Mouse (Mus musculus) lung, embryonic 14.5 days (tissue): ENCODE results near the gene Wiz. TPM values are rescaled to one million over a fixed set of nuclear protein-coding genes. Genes with fewer than 3 reads are reported as not detected.

Source experiments
- ATAC-seq: fragments of 200-750 bp; cut with Nextera tagmentation; 2 replicates; pipeline ENCODE4 v1.8.0; 2017; ENCODE audit warnings: mild to moderate bottlenecking, moderate TSS enrichment, moderate library complexity; ENCODE audit not compliant: insufficient read depth
- DNase-seq: peaks from one replicate; pipeline ENCODE4 v3.0.0-alpha.2; 2015
- H3K27ac ChIP-seq: fragments of 300-500 bp; sonication (generic); 2 replicates; pipeline ENCODE4 v1.5.1; 2014; ENCODE audit warnings: low read depth, mild to moderate bottlenecking, moderate library complexity
- H3K27me3 ChIP-seq: fragments of 300-500 bp; sonication (generic); 2 replicates; pipeline ENCODE4 v1.6.1; 2014; ENCODE audit warnings: low read length, control low read depth; ENCODE audit not compliant: insufficient read depth
- H3K36me3 ChIP-seq: fragments of 300-500 bp; sonication (generic); 2 replicates; pipeline ENCODE4 v1.6.1; 2014; ENCODE audit warnings: control low read depth; ENCODE audit not compliant: insufficient read depth
- H3K4me1 ChIP-seq: fragments of 300-500 bp; sonication (generic); 2 replicates; pipeline ENCODE4 v1.6.1; 2014; ENCODE audit warnings: antibody characterized with exemption, control low read depth; ENCODE audit not compliant: insufficient read depth
- H3K4me2 ChIP-seq: fragments of 300-500 bp; sonication (generic); 2 replicates; pipeline ENCODE4 v1.6.1; 2014; ENCODE audit warnings: mild to moderate bottlenecking
- H3K4me3 ChIP-seq: fragments of 300-500 bp; sonication (generic); 2 replicates; pipeline ENCODE4 v1.5.1; 2014; ENCODE audit warnings: low read depth, low read length
- H3K9ac ChIP-seq: fragments of 300-500 bp; sonication (generic); 2 replicates; pipeline ENCODE4 v1.6.1; 2014
- H3K9me3 ChIP-seq: fragments of 300-500 bp; sonication (generic); 2 replicates; pipeline ENCODE4 v1.6.1; 2016; ENCODE audit warnings: low read depth, low read length, control low read depth
- CTCF ChIP-seq: IDR thresholded peaks from 2 replicates; pipeline ENCODE4 v1.5.1; 2016; ENCODE audit warnings: antibody characterized with exemption, low read depth
- WGBS: fragments of 180-500 bp; shearing (Covaris S2); extraction: QIAGEN DNeasy Blood & Tissue Kit; methylation state at CpG from one replicate; pipeline ENCODE4 v1.1.7; 2014; 5-methylcytosine and 5-hydroxymethylcytosine counted together
- polyA plus RNA-seq: library from polyadenylated mRNA; unstranded; fragments of >200 nt; fragmentation: Nextera tagmentation; extraction: Ambion mirVana; gene quantifications from 2 replicates; pipeline ENCODE4 v1.2.1, GENCODE M21; 2014

The Wiz gene
- polyA plus RNA-seq, 1 experiment from 2014 or later = 48.1 TPM

- Histone ChIP-seq H3K27ac (peak overlapping the region; percentile 51), H3K9me3 (no peaks in the 10 kb centered on the region), H3K4me2 (peak overlapping the region; percentile 66), H3K4me1 (peaks cover 7% of the 10 kb centered on the region; the same call in 1 of the 2 replicates), H3K4me3 (peak overlapping the region; percentile 97), H3K36me3 (peaks cover 37% of the 10 kb centered on the region), H3K27me3 (no peaks in the 10 kb centered on the region), H3K9ac (peak overlapping the region; percentile 96)
- TF ChIP-seq CTCF = peak; percentile 14; the same call in 1 of the 2 replicates
- 0% methylated on average over 30 of the region's 47 CpGs for WGBS
- ATAC-seq (peak; percentile 91), DNase-seq (peak; percentile 97)
These were observed 24.9 kb downstream of the Wiz start for GRCm38 (mm10) chr17:32364331-32364730.

- Histone ChIP-seq H3K9ac (peak overlapping the region; percentile 96), H3K36me3 (peaks cover 42% of the 10 kb centered on the region), H3K4me1 (peaks cover 7% of the 10 kb centered on the region; the same call in 1 of the 2 replicates), H3K4me3 (peak overlapping the region; percentile 97), H3K27me3 (no peaks in the 10 kb centered on the region), H3K9me3 (no peaks in the 10 kb centered on the region), H3K27ac (peak overlapping the region; percentile 51), H3K4me2 (peak overlapping the region; percentile 66)
- peak; percentile 48 for ATAC-seq
- TF ChIP-seq CTCF = no peak
- DNase-seq = peak; percentile 30
- WGBS = 0% methylated on average over 50 of the region's 50 CpGs
These were observed 25.4 kb downstream of the Wiz start for GRCm38 (mm10) chr17:32363821-32364301.

- WGBS = 77% methylated on average over 4 of the region's 4 CpGs
- TF ChIP-seq CTCF = no peak
- Histone ChIP-seq H3K9me3 (no peaks in the 10 kb centered on the region), H3K4me3 (peak overlapping the region; percentile 97), H3K27ac (no peak overlapping the region), H3K4me1 (0 out of 2 replicates have a peak, but pooled peaks cover 4% of the 10 kb centered on the region), H3K27me3 (no peaks in the 10 kb centered on the region), H3K4me2 (peak overlapping the region; percentile 66), H3K36me3 (peaks cover 54% of the 10 kb centered on the region), H3K9ac (peak overlapping the region; percentile 96)
- ATAC-seq = no peak
- DNase-seq = no peak
These were observed 26.6 kb downstream of the Wiz start for GRCm38 (mm10) chr17:32362686-32363085.

- Histone ChIP-seq H3K9me3 (no peaks in the 10 kb centered on the region), H3K36me3 (peaks cover 79% of the 10 kb centered on the region), H3K4me3 (no peak overlapping the region), H3K4me1 (0 out of 2 replicates have a peak, but pooled peaks cover 4% of the 10 kb centered on the region), H3K9ac (no peak overlapping the region), H3K27ac (no peak overlapping the region), H3K27me3 (no peaks in the 10 kb centered on the region), H3K4me2 (no peak overlapping the region)
- no peak for DNase-seq
- TF ChIP-seq CTCF = no peak
- no peak for ATAC-seq
- 91% methylated on average over 18 of the region's 18 CpGs for WGBS
These were observed 29.3 kb downstream of the Wiz start for GRCm38 (mm10) chr17:32359928-32360327.

GRCm38 (mm10) chr17:32358943-32359340 is 30.3 kb downstream of the Wiz start:
- ATAC-seq (no peak), DNase-seq (no peak)
- Histone ChIP-seq H3K4me1 (0 out of 2 replicates have a peak, but pooled peaks cover 4% of the 10 kb centered on the region), H3K27ac (no peak overlapping the region), H3K4me2 (no peak overlapping the region), H3K27me3 (no peaks in the 10 kb centered on the region), H3K36me3 (peaks cover 89% of the 10 kb centered on the region), H3K4me3 (no peak overlapping the region), H3K9me3 (no peaks in the 10 kb centered on the region), H3K9ac (no peak overlapping the region)
- TF ChIP-seq CTCF = no peak
- WGBS = 86% methylated on average over 6 of the region's 6 CpGs

GRCm38 (mm10) chr17:32358192-32358942 is 30.9 kb downstream of the Wiz start:
- Histone ChIP-seq H3K27me3 (no peaks in the 10 kb centered on the region), H3K27ac (no peak overlapping the region), H3K4me3 (no peak overlapping the region), H3K36me3 (peaks cover 94% of the 10 kb centered on the region), H3K4me1 (0 out of 2 replicates have a peak, but pooled peaks cover 4% of the 10 kb centered on the region), H3K4me2 (no peak overlapping the region), H3K9me3 (no peaks in the 10 kb centered on the region), H3K9ac (no peak overlapping the region)
- no peak for DNase-seq
- no peak for ATAC-seq
- no peak for TF ChIP-seq CTCF
- WGBS = 88% methylated on average over 7 of the region's 7 CpGs

GRCm38 (mm10) chr17:32356766-32357760 is 32.2 kb downstream of the Wiz start:
- WGBS = 84% methylated on average over 24 of the region's 24 CpGs
- no peaks in the 10 kb centered on the region for H3K27me3 ChIP-seq
- no peaks in the 10 kb centered on the region for H3K9me3 ChIP-seq
- no peak overlapping the region for H3K4me2 ChIP-seq
- DNase-seq = no peak
- H3K4me3 ChIP-seq = no peak overlapping the region
- peaks cover 98% of the 10 kb centered on the region for H3K36me3 ChIP-seq
- H3K4me1 ChIP-seq = no peaks in the 10 kb centered on the region
- no peak for ATAC-seq
- H3K27ac ChIP-seq = no peak overlapping the region
- no peak overlapping the region for H3K9ac ChIP-seq
- TF ChIP-seq CTCF = no peak
